Mouse (Mus musculus): ENCODE results near the gene Pelp1.

GRCm38 (mm10) chr11:70345546-70345945 lies 64.3 kb downstream of the Pelp1 start:
- TF ChIP-seq HCFC1 (IDR thresholded peaks at IDR 0.05; ENCODE audit: borderline replicate concordance, insufficient read depth, low read length) (no peak), MAFK (IDR thresholded peaks at IDR 0.05; ENCODE audit: insufficient read depth, low read depth, low read length) (no peak), ZNF384 (IDR thresholded peaks at IDR 0.05; ENCODE audit: low read depth, low read length) (no peak)
